Mouse (Mus musculus) liver, embryonic 16.5 days (tissue): ENCODE data around the gene Cacna1e. TPM values are rescaled to one million over a fixed set of nuclear protein-coding genes. Genes with fewer than 3 reads are reported as not detected.

Source experiments
- ATAC-seq: fragments of 200-750 bp; cut with Nextera tagmentation; 2 replicates; pipeline ENCODE4 v1.8.0; 2017; ENCODE audit warnings: low read depth, mild to moderate bottlenecking, moderate number of reproducible peaks, moderate library complexity
- H3K27ac ChIP-seq: fragments of 300-500 bp; sonication (generic); 2 replicates; pipeline ENCODE4 v1.5.1; 2014; ENCODE audit warnings: mild to moderate bottlenecking, low read length
- H3K27me3 ChIP-seq: fragments of 300-500 bp; sonication (generic); 2 replicates; pipeline ENCODE4 v1.6.1; 2014; ENCODE audit warnings: low read depth, low read length, mixed read lengths; ENCODE audit not compliant: control insufficient read depth, insufficient read depth
- H3K36me3 ChIP-seq: fragments of 300-500 bp; sonication (generic); 2 replicates; pipeline ENCODE4 v1.6.1; 2014; ENCODE audit warnings: mild to moderate bottlenecking; ENCODE audit not compliant: control insufficient read depth, insufficient read depth
- H3K4me1 ChIP-seq: fragments of 300-500 bp; sonication (generic); 2 replicates; pipeline ENCODE4 v1.6.1; 2014; ENCODE audit warnings: low read depth, low read length, mixed read lengths; ENCODE audit not compliant: control insufficient read depth
- H3K4me2 ChIP-seq: fragments of 300-500 bp; sonication (generic); 2 replicates; pipeline ENCODE4 v1.6.1; 2014; ENCODE audit warnings: low read depth, low read length, mixed read lengths
- H3K4me3 ChIP-seq: fragments of 300-500 bp; sonication (generic); 2 replicates; pipeline ENCODE4 v1.5.1; 2014; ENCODE audit warnings: low read depth, mild to moderate bottlenecking, low read length
- H3K9ac ChIP-seq: fragments of 300-500 bp; sonication (generic); 2 replicates; pipeline ENCODE4 v1.6.1; 2014; ENCODE audit warnings: low read depth, low read length
- H3K9me3 ChIP-seq: fragments of 300-500 bp; sonication (generic); replicated peaks from 2 replicates; pipeline ENCODE4 v1.6.1; 2016; ENCODE audit warnings: low read length; ENCODE audit not compliant: control insufficient read depth
- WGBS: fragments of 180-500 bp; shearing (Covaris S2); extraction: QIAGEN DNeasy Blood & Tissue Kit; methylation state at CpG from one replicate; pipeline ENCODE4 v1.1.7; 2014; ENCODE audit not compliant: insufficient replicate concordance; 5-methylcytosine and 5-hydroxymethylcytosine counted together
- polyA plus RNA-seq: library from polyadenylated mRNA; unstranded; fragments of >200 nt; fragmentation: Nextera tagmentation; extraction: Ambion mirVana; gene quantifications from 2 replicates; pipeline ENCODE4 v1.2.1, GENCODE M21; 2015

Gene Cacna1e
- polyA plus RNA-seq, 1 experiment from 2014 or later, result 0.05 TPM

DNA sequence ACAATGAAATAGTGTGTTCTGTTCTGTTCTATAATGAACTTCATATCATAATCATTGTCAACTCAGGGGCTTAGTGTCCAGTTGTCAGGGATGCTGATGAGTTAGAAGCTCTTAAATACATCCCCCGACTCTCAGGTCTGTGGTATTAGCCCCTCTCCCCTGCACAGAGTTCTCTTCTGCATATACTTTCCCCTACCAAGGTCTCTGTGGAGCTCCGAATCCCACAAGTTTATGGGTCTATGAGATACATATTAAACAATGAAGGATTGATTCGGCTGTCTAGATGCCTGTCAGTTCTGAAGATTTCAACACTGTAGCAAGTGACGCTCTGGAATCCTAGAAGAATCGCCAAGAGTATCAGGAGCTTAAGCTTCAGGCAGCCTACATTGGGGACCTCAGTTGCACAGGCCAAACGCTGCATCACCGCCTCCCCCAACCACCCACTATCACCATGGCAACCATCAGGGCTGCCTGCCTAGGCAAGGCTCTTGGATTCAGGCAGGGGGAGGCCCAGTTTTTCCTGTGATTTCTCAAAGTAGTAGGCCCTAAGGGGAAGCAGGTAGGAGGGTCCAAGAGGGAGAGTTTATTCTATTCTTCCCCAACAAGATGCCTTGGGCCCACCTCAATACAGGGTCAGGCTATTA lies 223.0 kb downstream of the Cacna1e start:
- Histone ChIP-seq H3K4me3 (no peak overlapping the region), H3K27ac (no peak overlapping the region), H3K9me3 (no peaks in the 10 kb centered on the region), H3K36me3 (no peaks in the 10 kb centered on the region), H3K4me2 (no peak overlapping the region), H3K9ac (no peak overlapping the region), H3K4me1 (no peaks in the 10 kb centered on the region), H3K27me3 (no peaks in the 10 kb centered on the region)
- no peak for ATAC-seq
- 54% methylated on average over 7 of the region's 7 CpGs for WGBS

DNA sequence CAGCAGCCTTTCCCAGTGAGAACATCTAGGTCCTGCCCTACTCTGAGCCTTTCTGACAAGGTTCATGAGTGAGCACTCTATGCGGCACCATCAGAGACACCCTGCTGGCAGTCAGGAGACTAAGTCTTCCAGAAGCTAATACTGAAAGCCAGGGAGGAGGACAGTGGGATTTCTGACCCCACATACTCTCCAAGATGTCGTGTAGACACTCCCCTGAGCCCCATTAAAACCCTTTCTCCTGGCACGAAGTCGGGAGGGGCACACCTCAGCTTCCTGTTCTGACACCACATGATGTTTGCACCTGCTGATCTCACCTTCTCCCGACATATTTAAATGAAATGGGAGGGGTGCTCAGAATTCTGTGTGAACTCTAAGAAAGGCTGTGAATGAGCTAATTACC lies 226.9 kb downstream of the Cacna1e start:
- 44% methylated on average over 5 of the region's 5 CpGs for WGBS
- no peaks in the 10 kb centered on the region for H3K4me1 ChIP-seq
- no peak overlapping the region for H3K4me2 ChIP-seq
- H3K9me3 ChIP-seq, result no peaks in the 10 kb centered on the region
- H3K4me3 ChIP-seq, result no peak overlapping the region
- H3K36me3 ChIP-seq, result no peaks in the 10 kb centered on the region
- no peaks in the 10 kb centered on the region for H3K27me3 ChIP-seq
- H3K27ac ChIP-seq, result no peak overlapping the region
- no peak for ATAC-seq
- no peak overlapping the region for H3K9ac ChIP-seq

DNA sequence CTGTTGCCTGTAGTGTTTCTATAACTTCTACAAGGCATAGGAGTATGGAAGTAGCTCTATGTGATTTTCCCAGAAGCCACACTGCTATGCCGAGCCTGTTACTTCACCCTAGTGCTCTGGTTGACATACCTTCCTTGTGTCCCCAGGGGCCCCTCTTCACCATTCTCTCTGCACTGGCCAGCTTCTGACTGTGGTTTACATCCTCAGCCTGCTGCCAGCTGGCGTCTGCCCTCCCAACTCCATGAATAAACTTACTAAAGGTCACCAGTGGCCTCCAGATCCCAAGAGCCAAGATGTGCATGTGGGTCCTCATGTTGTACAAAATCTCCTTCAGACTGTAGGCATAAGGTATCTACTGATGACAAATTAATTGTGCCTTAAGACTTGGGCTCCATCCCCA lies 230.3 kb downstream of the Cacna1e start:
- H3K27me3 ChIP-seq, result no peaks in the 10 kb centered on the region
- H3K4me3 ChIP-seq, result no peak overlapping the region
- H3K4me1 ChIP-seq, result no peaks in the 10 kb centered on the region
- no peak overlapping the region for H3K4me2 ChIP-seq
- WGBS, result 39% methylated on average over 2 of the region's 2 CpGs
- no peak for ATAC-seq
- H3K9ac ChIP-seq, result no peak overlapping the region
- H3K27ac ChIP-seq, result no peak overlapping the region
- no peaks in the 10 kb centered on the region for H3K36me3 ChIP-seq
- H3K9me3 ChIP-seq, result no peaks in the 10 kb centered on the region

DNA sequence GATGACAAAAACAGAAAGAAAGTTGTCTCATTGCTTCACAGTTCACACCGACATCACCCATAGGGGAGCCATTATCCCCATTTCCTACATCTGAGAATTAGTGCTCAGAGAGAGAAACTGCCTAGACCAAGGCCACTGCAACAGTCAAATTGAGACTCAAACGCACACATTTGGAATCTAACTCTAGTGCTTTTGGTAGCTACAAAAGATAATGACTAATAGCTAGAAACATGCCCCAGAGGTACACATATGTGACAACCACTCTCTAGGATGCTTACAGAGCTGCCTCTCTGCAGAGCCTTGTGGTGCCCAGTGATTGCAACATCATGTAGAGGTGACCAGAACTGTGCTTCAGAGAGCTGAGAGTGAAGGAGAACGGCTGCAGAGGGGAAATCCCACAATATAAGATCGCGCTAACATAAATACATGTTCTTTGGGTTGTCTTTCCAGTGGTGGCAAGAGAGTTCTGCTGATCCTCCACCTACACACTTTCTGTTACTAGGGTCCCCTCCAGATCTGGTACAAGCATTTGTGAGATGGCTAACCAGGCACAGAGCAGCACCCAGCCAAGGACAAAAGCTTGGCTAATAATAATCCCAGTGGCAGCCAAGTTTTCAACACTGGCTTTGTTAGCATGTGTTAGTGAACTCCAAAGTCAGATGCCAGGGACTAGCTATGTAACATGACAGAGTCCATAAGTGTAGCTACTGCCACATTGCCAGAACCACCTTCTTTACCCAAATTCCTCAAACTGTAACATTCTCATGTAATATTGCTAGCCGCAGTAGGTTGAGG lies 237.9 kb downstream of the Cacna1e start:
- H3K27me3 ChIP-seq, result no peaks in the 10 kb centered on the region
- H3K4me1 ChIP-seq, result no peaks in the 10 kb centered on the region
- WGBS, result 72% methylated on average over 6 of the region's 6 CpGs
- no peak overlapping the region for H3K4me2 ChIP-seq
- no peaks in the 10 kb centered on the region for H3K36me3 ChIP-seq
- H3K27ac ChIP-seq, result no peak overlapping the region
- ATAC-seq, result no peak
- H3K9ac ChIP-seq, result no peak overlapping the region
- H3K9me3 ChIP-seq, result no peaks in the 10 kb centered on the region
- H3K4me3 ChIP-seq, result no peak overlapping the region

GRCm38 (mm10) chr1:154637821-154638220 lies 246.5 kb downstream of the Cacna1e start:
- 64% methylated on average over 4 of the region's 4 CpGs for WGBS
- Histone ChIP-seq H3K27ac (no peak overlapping the region), H3K4me2 (no peak overlapping the region), H3K9ac (no peak overlapping the region), H3K4me1 (no peaks in the 10 kb centered on the region), H3K27me3 (no peaks in the 10 kb centered on the region), H3K4me3 (no peak overlapping the region), H3K9me3 (no peaks in the 10 kb centered on the region), H3K36me3 (no peaks in the 10 kb centered on the region)
- no peak for ATAC-seq

DNA sequence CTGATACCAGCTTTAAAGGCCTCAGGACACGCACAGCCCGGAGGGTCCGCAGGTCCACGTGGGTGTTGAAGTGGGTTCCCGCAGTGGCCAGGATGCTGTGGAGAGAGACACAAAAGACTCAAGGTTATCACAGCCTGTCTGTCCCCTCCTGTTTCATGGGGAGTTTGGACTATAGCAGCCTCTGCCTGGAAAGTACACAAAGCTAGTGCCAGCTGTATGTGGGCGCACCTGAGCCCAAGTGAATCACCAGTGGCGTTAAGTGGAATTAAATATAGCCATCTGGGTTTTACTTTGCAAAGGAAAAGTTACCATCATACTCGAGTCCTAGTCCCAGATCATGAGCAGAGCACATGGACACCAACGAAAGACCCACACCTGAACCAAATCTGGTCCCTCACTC lies 248.5 kb downstream of the Cacna1e start:
- H3K27ac ChIP-seq, result no peak overlapping the region
- H3K4me2 ChIP-seq, result no peak overlapping the region
- 72% methylated on average over 9 of the region's 9 CpGs for WGBS
- no peak for ATAC-seq
- no peak overlapping the region for H3K9ac ChIP-seq
- H3K4me1 ChIP-seq, result no peaks in the 10 kb centered on the region
- H3K27me3 ChIP-seq, result no peaks in the 10 kb centered on the region
- H3K9me3 ChIP-seq, result no peaks in the 10 kb centered on the region
- H3K36me3 ChIP-seq, result no peaks in the 10 kb centered on the region
- H3K4me3 ChIP-seq, result no peak overlapping the region

DNA sequence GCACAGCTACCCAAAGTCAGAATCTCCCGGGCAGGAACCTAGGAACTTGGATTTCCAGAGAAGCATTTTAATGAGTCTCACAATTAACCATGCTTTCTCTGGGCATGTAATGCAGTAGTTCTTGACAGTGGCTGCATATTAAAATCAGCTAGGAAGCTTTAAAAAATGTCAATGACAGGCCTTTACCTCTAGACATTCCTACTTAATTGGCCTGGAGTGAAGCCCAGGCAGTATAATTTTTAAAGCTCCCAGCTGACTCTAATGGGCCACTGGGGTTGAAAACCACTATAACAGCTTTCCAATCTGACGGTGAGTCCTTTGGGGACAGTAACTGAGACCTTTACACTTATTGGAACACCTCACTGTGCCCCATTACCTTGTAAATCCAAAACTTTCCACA lies 251.4 kb downstream of the Cacna1e start:
- no peak overlapping the region for H3K4me2 ChIP-seq
- no peaks in the 10 kb centered on the region for H3K27me3 ChIP-seq
- H3K4me1 ChIP-seq, result no peaks in the 10 kb centered on the region
- H3K4me3 ChIP-seq, result no peak overlapping the region
- no peak overlapping the region for H3K9ac ChIP-seq
- WGBS, result 60% methylated on average over 2 of the region's 2 CpGs
- H3K9me3 ChIP-seq, result no peaks in the 10 kb centered on the region
- no peak for ATAC-seq
- no peak overlapping the region for H3K27ac ChIP-seq
- no peaks in the 10 kb centered on the region for H3K36me3 ChIP-seq

- H3K4me2 ChIP-seq, result no peak overlapping the region
- H3K9ac ChIP-seq, result no peak overlapping the region
- no peaks in the 10 kb centered on the region for H3K9me3 ChIP-seq
- no peaks in the 10 kb centered on the region for H3K36me3 ChIP-seq
- no peak overlapping the region for H3K27ac ChIP-seq
- WGBS, result 64% methylated on average over 16 of the region's 16 CpGs
- ATAC-seq, result no peak
- H3K4me1 ChIP-seq, result no peaks in the 10 kb centered on the region
- H3K4me3 ChIP-seq, result no peak overlapping the region
- H3K27me3 ChIP-seq, result no peaks in the 10 kb centered on the region
These were observed 261.3 kb downstream of the Cacna1e start for GRCm38 (mm10) chr1:154622666-154623653.
